Mouse (Mus musculus) spleen, adult 2 months (tissue): ENCODE data around the gene Myo15. TPM values are rescaled to one million over a fixed set of nuclear protein-coding genes. Genes with fewer than 3 reads are reported as not detected.

Experiments
- DNase-seq, 2 experiments: peaks; one replicate each; pipeline versions ENCODE4 v3.0.0 to v3.0.0-alpha.2; 2012 to 2021; ENCODE audit warnings: low spot score in 2 of 2, low read depth in 1 of 2
- H3K27ac ChIP-seq: fragments of 200-500 bp; 2 replicates; pipeline ENCODE4 v1.5.1; 2012; ENCODE audit warnings: low read length, inconsistent platforms; ENCODE audit not compliant: insufficient read depth
- H3K27me3 ChIP-seq: fragments of 200-500 bp; 2 replicates; pipeline ENCODE4 v1.6.1; 2012; ENCODE audit warnings: mild to moderate bottlenecking, moderate library complexity, low read length, inconsistent platforms; ENCODE audit not compliant: control insufficient read depth, insufficient read depth
- H3K36me3 ChIP-seq: fragments of 200-500 bp; 2 replicates; pipeline ENCODE4 v1.6.1; 2012; ENCODE audit warnings: mild to moderate bottlenecking, low read length, inconsistent platforms; ENCODE audit not compliant: control insufficient read depth, insufficient read depth
- H3K4me1 ChIP-seq: fragments of 200-500 bp; 2 replicates; pipeline ENCODE4 v1.6.1; 2011; ENCODE audit warnings: inconsistent platforms; ENCODE audit not compliant: control insufficient read depth, insufficient read depth, insufficient read length
- H3K4me3 ChIP-seq: fragments of 200-500 bp; 2 replicates; pipeline ENCODE4 v1.5.1; 2011; ENCODE audit warnings: mild to moderate bottlenecking, inconsistent platforms; ENCODE audit not compliant: insufficient read depth, insufficient read length; ENCODE audit errors: extremely low read depth
- CTCF ChIP-seq: fragments of 200-500 bp; IDR thresholded peaks from 2 replicates; pipeline ENCODE4 v1.5.1; 2011; ENCODE audit warnings: mild to moderate bottlenecking, inconsistent platforms; ENCODE audit not compliant: insufficient read depth, insufficient read length, insufficient replicate concordance; ENCODE audit errors: extremely low read depth
- POLR2A ChIP-seq: fragments of 200-500 bp; IDR thresholded peaks from 2 replicates; pipeline ENCODE4 v1.6.1; 2011; ENCODE audit warnings: low read depth, low read length, inconsistent platforms
- WGBS: fragments of 180-500 bp; shearing (Covaris S2); methylation state at CpG from one replicate; pipeline ENCODE4 v1.1.7; 2018; 5-methylcytosine and 5-hydroxymethylcytosine counted together
- polyA plus RNA-seq: library from polyadenylated mRNA; depleted of rRNA; stranded (reverse); fragments of >200 nt; gene quantifications from 2 replicates; pipeline ENCODE4 v1.2.3, GENCODE M21; 2012

The Myo15 gene
- polyA plus RNA-seq, 1 experiment: 0.69 TPM

- TF ChIP-seq CTCF: no peak
- TF ChIP-seq POLR2A: no peak
- H3K27me3 ChIP-seq: no peaks in the 10 kb centered on the region
- no peak overlapping the region for H3K4me3 ChIP-seq
- H3K27ac ChIP-seq: no peak overlapping the region
- no peaks in the 10 kb centered on the region for H3K36me3 ChIP-seq
- no peaks in the 10 kb centered on the region for H3K4me1 ChIP-seq
- DNase-seq: no peak
- 79% methylated on average over 2 of the region's 2 CpGs for WGBS
Measured at GRCm38 (mm10) chr11:60514941-60515340, 45.8 kb downstream of the Myo15 start.

- DNase-seq: no peak
- Histone ChIP-seq H3K27ac (no peak overlapping the region), H3K36me3 (no peaks in the 10 kb centered on the region), H3K4me3 (no peak overlapping the region), H3K4me1 (no peaks in the 10 kb centered on the region), H3K27me3 (no peaks in the 10 kb centered on the region)
- TF ChIP-seq CTCF (no peak), POLR2A (no peak)
- WGBS: 71% methylated on average over 4 of the region's 4 CpGs
Measured at GRCm38 (mm10) chr11:60518305-60518704, 49.2 kb downstream of the Myo15 start.

GRCm38 (mm10) chr11:60522027-60522426 is 52.9 kb downstream of the Myo15 start:
- Histone ChIP-seq H3K4me1 (no peaks in the 10 kb centered on the region), H3K27me3 (no peaks in the 10 kb centered on the region), H3K4me3 (no peak overlapping the region), H3K27ac (no peak overlapping the region), H3K36me3 (no peaks in the 10 kb centered on the region)
- TF ChIP-seq CTCF: no peak
- TF ChIP-seq POLR2A: no peak
- DNase-seq: no peak
- WGBS: 86% methylated on average over 5 of the region's 5 CpGs

- Histone ChIP-seq H3K27ac (no peak overlapping the region), H3K4me1 (no peaks in the 10 kb centered on the region), H3K4me3 (no peak overlapping the region), H3K27me3 (no peaks in the 10 kb centered on the region), H3K36me3 (no peaks in the 10 kb centered on the region)
- DNase-seq: no peak
- 91% methylated on average over 6 of the region's 6 CpGs for WGBS
- TF ChIP-seq CTCF (no peak), POLR2A (no peak)
Measured at GRCm38 (mm10) chr11:60522661-60523365, 53.7 kb downstream of the Myo15 start.

- no peak for TF ChIP-seq CTCF
- TF ChIP-seq POLR2A: no peak
- Histone ChIP-seq H3K27ac (no peak overlapping the region), H3K36me3 (no peaks in the 10 kb centered on the region), H3K4me1 (no peaks in the 10 kb centered on the region), H3K4me3 (no peak overlapping the region), H3K27me3 (no peaks in the 10 kb centered on the region)
- no peak for DNase-seq
- WGBS: 89% methylated on average over 4 of the region's 4 CpGs
Measured at GRCm38 (mm10) chr11:60526461-60526860, 57.3 kb downstream of the Myo15 start.

GRCm38 (mm10) chr11:60535676-60536075 is 66.5 kb downstream of the Myo15 start:
- Histone ChIP-seq H3K4me1 (peaks cover 5% of the 10 kb centered on the region; the same call in 1 of the 2 replicates), H3K27ac (no peak overlapping the region), H3K4me3 (no peak overlapping the region), H3K36me3 (no peaks in the 10 kb centered on the region), H3K27me3 (no peaks in the 10 kb centered on the region)
- TF ChIP-seq CTCF: no peak
- no peak for TF ChIP-seq POLR2A
- WGBS: 98% methylated on average over 2 of the region's 2 CpGs
- no peak for DNase-seq

GRCm38 (mm10) chr11:60536180-60536858 is 67.2 kb downstream of the Myo15 start, which contains the start of gene Alkbh5:
TSS of gene Alkbh5 (plus strand) at chr11:60536381.
- H3K27me3 ChIP-seq: no peaks in the 10 kb centered on the region
- peak within 1 kb of the TSS; percentile 98 for H3K27ac ChIP-seq
- DNase-seq: no peak
- H3K36me3 ChIP-seq: no peaks in the 10 kb centered on the region
- peaks cover 5% of the 10 kb centered on the region; the same call in 1 of the 2 replicates for H3K4me1 ChIP-seq
- 45% methylated on average over 9 of the region's 9 CpGs for WGBS
- TF ChIP-seq POLR2A: no peak
- no peak for TF ChIP-seq CTCF
- peak within 1 kb of the TSS; percentile 98 for H3K4me3 ChIP-seq
